Mouse (Mus musculus): ENCODE data around the gene Slc39a2.

- TF ChIP-seq MAX (IDR thresholded peaks at IDR 0.05; ENCODE audit: low read depth) (no peak), POLR2AphosphoS2 (IDR thresholded peaks at IDR 0.05; ENCODE audit: insufficient read length, low read depth) (no peak), POLR2A (IDR thresholded peaks at IDR 0.05; ENCODE audit: insufficient read length, low read depth) (no peak), E2F4 (IDR thresholded peaks at IDR 0.05; ENCODE audit: insufficient read depth) (no peak), MYOG (IDR thresholded peaks at IDR 0.05; ENCODE audit: control insufficient read depth in 1 of 3, insufficient read depth in 1 of 3, insufficient read length in 2 of 3, low read depth in 2 of 3) (no peak), CEBPB (IDR thresholded peaks at IDR 0.05; ENCODE audit: insufficient read depth, poor library complexity, severe bottlenecking) (no peak), TCF12 (IDR thresholded peaks at IDR 0.05; ENCODE audit: insufficient read depth, poor library complexity, severe bottlenecking) (no peak), SRF (IDR thresholded peaks at IDR 0.05; ENCODE audit: control insufficient read depth, insufficient read length, low read depth) (no peak), MYOD1 (IDR thresholded peaks at IDR 0.05; ENCODE audit: control insufficient read depth in 1 of 3, insufficient read length in 2 of 3, low read depth in 2 of 3) (no peak), USF1 (IDR thresholded peaks at IDR 0.05; ENCODE audit: low read depth) (no peak)
Observed at GRCm38 (mm10) chr14:51895071-51895470, 2.4 kb downstream of the Slc39a2 start.
